Mouse (Mus musculus): Measurements from ENCODE around the gene Ptprcap. TPM values are rescaled to one million over a fixed set of nuclear protein-coding genes. Genes with fewer than 3 reads are reported as not detected.
"Not testable (repeated sequence)": the region's sequence is repeated elsewhere in the genome, so short reads cannot be mapped to it uniquely, and the experiment has no call there.

Gene Ptprcap
- polyA plus RNA-seq, 1 experiment from 2014 or later = 0.92 TPM

DNA sequence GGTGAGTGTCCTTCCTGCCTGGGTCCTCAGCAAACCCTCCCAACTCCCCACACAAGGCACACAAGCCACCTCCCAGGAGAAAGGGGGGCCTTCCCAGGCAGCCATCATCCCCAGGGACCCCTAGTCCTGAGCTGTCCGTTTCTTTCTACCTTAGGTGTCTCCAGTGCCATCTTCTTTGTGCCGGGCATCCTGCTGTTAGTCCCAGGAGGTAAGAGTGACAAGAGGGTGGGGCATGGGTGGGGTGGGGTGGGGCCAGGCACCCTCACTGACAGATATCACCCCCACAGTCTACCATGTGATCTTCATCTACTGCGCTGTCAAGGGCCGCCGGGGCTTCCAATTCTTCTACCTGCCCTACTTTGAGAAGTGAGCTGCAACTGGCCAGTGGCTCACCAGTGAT lies 22.3 kb upstream of the Ptprcap start:
- 91% methylated on average over 5 of the region's 5 CpGs for WGBS
- no peaks in the 10 kb centered on the region for H3K27me3 ChIP-seq (ENCODE audit: control insufficient read depth, insufficient read depth, low read length)
- H3K4me2 ChIP-seq (ENCODE audit: low read depth) = no peak overlapping the region
- no peaks in the 10 kb centered on the region for H3K9me3 ChIP-seq (ENCODE audit: control insufficient read depth, low read length)
- H3K4me1 ChIP-seq (ENCODE audit: control insufficient read depth, insufficient read depth, low read length) = peaks cover 9% of the 10 kb centered on the region
- no peak overlapping the region for H3K4me3 ChIP-seq (ENCODE audit: low read depth, low read length)
- ATAC-seq (ENCODE audit: insufficient read depth, low FRiP score, low TSS enrichment) (no peak), DNase-seq (ENCODE audit: low spot score) (no peak)
- H3K36me3 ChIP-seq (ENCODE audit: control insufficient read depth, insufficient read depth, low read length) = no peaks in the 10 kb centered on the region
- H3K27ac ChIP-seq (ENCODE audit: low read depth, low read length) = no peak overlapping the region
- H3K9ac ChIP-seq (ENCODE audit: low read length) = no peak overlapping the region

DNA sequence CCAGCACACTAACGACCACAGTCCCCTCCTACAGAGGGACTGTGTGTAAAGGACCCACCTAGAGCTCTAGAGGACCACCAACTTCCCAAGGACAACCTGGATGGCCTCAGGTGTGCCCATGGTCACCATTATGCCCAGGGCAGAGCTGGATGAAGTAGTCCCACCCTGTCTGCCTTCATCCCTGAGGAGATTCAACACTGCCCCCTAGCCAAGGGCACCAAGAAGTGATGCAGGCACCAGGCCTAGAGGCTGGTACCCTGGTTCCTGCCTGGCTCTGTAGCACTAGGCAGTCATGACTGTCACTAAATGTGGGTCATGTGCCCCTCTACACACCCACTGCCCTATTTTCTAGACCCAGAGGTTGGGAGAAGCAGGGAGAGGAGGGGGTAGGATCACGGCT lies 21.6 kb upstream of the Ptprcap start:
- ATAC-seq (ENCODE audit: insufficient read depth, low FRiP score, low TSS enrichment) = no peak
- WGBS = 95% methylated on average over 2 of the region's 2 CpGs
- no peak overlapping the region for H3K4me2 ChIP-seq (ENCODE audit: low read depth)
- no peak overlapping the region for H3K9ac ChIP-seq (ENCODE audit: low read length)
- H3K4me3 ChIP-seq (ENCODE audit: low read depth, low read length) = no peak overlapping the region
- no peaks in the 10 kb centered on the region for H3K36me3 ChIP-seq (ENCODE audit: control insufficient read depth, insufficient read depth, low read length)
- H3K27ac ChIP-seq (ENCODE audit: low read depth, low read length) = no peak overlapping the region
- peaks cover 4% of the 10 kb centered on the region for H3K4me1 ChIP-seq (ENCODE audit: control insufficient read depth, insufficient read depth, low read length)
- no peaks in the 10 kb centered on the region for H3K9me3 ChIP-seq (ENCODE audit: control insufficient read depth, low read length)
- H3K27me3 ChIP-seq (ENCODE audit: control insufficient read depth, insufficient read depth, low read length) = no peaks in the 10 kb centered on the region
- DNase-seq (ENCODE audit: low spot score) = no peak

DNA sequence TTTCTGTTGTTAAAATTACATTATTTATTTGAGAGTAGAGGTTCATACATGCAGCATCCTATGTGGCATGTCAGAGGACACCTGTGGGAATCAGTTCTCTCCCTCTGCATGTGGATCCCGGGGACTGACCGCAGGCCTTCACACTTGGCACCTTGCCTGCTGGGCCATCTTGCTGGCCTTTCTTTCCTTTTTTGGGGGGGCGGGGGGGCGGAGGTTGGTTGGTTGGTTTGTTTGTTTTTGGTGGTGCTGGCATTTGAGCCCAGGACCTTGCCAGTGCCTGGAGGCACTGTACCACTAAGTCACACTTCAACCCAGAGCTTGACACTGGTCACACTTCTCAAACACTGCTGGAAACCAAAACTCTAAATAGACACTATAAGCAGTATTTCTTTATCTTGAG lies 19.1 kb upstream of the Ptprcap start:
- Histone ChIP-seq H3K4me3 (ENCODE audit: low read depth, low read length) (no peak overlapping the region), H3K9me3 (ENCODE audit: control insufficient read depth, low read length) (no peaks in the 10 kb centered on the region), H3K4me1 (ENCODE audit: control insufficient read depth, insufficient read depth, low read length) (no peaks in the 10 kb centered on the region), H3K36me3 (ENCODE audit: control insufficient read depth, insufficient read depth, low read length) (no peaks in the 10 kb centered on the region), H3K9ac (ENCODE audit: low read length) (no peak overlapping the region), H3K4me2 (ENCODE audit: low read depth) (no peak overlapping the region), H3K27ac (ENCODE audit: low read depth, low read length) (no peak overlapping the region), H3K27me3 (ENCODE audit: control insufficient read depth, insufficient read depth, low read length) (no peaks in the 10 kb centered on the region)
- no peak for ATAC-seq (ENCODE audit: insufficient read depth, low FRiP score, low TSS enrichment)
- DNase-seq (ENCODE audit: low spot score) = no peak
- 94% methylated on average over 4 of the region's 4 CpGs for WGBS

- not testable (repeated sequence) for H3K9ac ChIP-seq (ENCODE audit: low read length); H3K27ac ChIP-seq (ENCODE audit: low read depth, low read length); H3K4me2 ChIP-seq (ENCODE audit: low read depth); H3K36me3 ChIP-seq (ENCODE audit: control insufficient read depth, insufficient read depth, low read length); H3K27me3 ChIP-seq (ENCODE audit: control insufficient read depth, insufficient read depth, low read length); H3K4me1 ChIP-seq (ENCODE audit: control insufficient read depth, insufficient read depth, low read length); ATAC-seq (ENCODE audit: insufficient read depth, low FRiP score, low TSS enrichment); H3K9me3 ChIP-seq (ENCODE audit: control insufficient read depth, low read length); H3K4me3 ChIP-seq (ENCODE audit: low read depth, low read length); DNase-seq (ENCODE audit: low spot score)
- 79% methylated on average over 6 of the region's 6 CpGs for WGBS
Observed at GRCm38 (mm10) chr19:4135229-4135962, 18.0 kb upstream of the Ptprcap start.

DNA sequence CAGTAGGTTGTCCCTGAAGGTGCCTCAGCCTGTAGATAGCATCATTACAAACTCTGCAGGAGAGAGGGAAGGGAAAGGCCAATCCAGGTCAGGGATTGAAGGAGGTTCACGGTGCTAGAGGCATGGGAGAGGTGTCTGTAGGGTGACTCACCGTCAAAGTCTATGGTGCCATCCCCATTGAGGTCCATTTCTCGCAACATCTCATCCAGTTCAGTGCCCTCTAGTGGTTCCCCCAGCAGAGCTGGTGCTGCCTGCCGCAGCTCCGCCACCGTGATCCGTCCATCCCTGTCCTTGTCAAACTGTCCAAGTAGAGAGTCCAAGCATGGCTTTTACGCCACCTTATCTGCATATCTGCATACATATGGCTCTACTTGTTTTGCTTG lies 17.4 kb upstream of the Ptprcap start:
- 23% methylated on average over 7 of the region's 8 CpGs for WGBS
- H3K4me3 ChIP-seq (ENCODE audit: low read depth, low read length); H3K27ac ChIP-seq (ENCODE audit: low read depth, low read length); H3K9ac ChIP-seq (ENCODE audit: low read length); H3K9me3 ChIP-seq (ENCODE audit: control insufficient read depth, low read length); H3K27me3 ChIP-seq (ENCODE audit: control insufficient read depth, insufficient read depth, low read length); H3K4me2 ChIP-seq (ENCODE audit: low read depth); H3K36me3 ChIP-seq (ENCODE audit: control insufficient read depth, insufficient read depth, low read length); ATAC-seq (ENCODE audit: insufficient read depth, low FRiP score, low TSS enrichment); H3K4me1 ChIP-seq (ENCODE audit: control insufficient read depth, insufficient read depth, low read length); DNase-seq (ENCODE audit: low spot score): not testable (repeated sequence)

DNA sequence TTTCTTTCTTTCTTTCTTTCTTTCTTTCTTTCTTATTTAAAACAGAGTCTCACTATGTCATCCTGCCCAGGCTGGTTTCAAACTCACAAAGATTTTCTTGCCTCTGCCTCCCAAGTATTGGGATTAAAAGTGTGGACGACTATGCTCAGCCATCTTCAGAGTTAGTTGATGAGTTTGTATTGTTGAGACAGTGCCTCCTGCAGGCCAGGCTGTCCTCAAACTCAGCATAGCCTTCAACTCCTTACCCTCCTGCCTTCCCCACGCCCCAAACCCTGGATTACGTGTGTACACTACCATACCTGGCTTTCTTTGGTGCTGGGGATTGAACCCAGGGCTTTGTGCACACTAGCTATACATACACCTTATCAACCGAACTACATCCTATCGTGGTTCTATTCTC lies 16.9 kb upstream of the Ptprcap start:
- H3K36me3 ChIP-seq (ENCODE audit: control insufficient read depth, insufficient read depth, low read length) = no peaks in the 10 kb centered on the region
- H3K27me3 ChIP-seq (ENCODE audit: control insufficient read depth, insufficient read depth, low read length) = no peaks in the 10 kb centered on the region
- H3K4me3 ChIP-seq (ENCODE audit: low read depth, low read length) = no peak overlapping the region
- DNase-seq (ENCODE audit: low spot score) = no peak
- no peak overlapping the region for H3K4me2 ChIP-seq (ENCODE audit: low read depth)
- ATAC-seq (ENCODE audit: insufficient read depth, low FRiP score, low TSS enrichment) = no peak
- no peaks in the 10 kb centered on the region for H3K9me3 ChIP-seq (ENCODE audit: control insufficient read depth, low read length)
- no peak overlapping the region for H3K9ac ChIP-seq (ENCODE audit: low read length)
- H3K27ac ChIP-seq (ENCODE audit: low read depth, low read length) = no peak overlapping the region
- H3K4me1 ChIP-seq (ENCODE audit: control insufficient read depth, insufficient read depth, low read length) = no peaks in the 10 kb centered on the region
- WGBS = 80% methylated on average over 5 of the region's 5 CpGs

DNA sequence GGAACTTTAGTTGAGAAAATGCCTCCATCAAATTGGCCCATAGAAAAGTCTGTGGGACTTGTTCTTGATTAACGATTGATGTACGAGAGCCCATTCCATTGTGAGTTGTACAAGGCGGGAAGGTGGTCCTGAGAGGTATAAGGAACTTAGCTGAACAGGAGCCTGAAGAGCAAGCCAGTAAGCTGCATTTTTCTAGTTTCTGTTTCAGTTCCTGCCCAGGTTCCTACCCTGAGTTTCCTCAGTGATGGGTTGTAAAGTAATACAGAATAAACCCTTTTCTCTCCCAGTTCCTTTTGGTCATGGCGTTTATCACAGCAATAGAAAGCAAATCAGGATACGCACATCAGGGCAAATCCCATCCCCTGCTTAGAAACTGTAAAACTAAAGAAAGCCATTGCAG lies 15.5 kb upstream of the Ptprcap start:
- no peaks in the 10 kb centered on the region for H3K9me3 ChIP-seq (ENCODE audit: control insufficient read depth, low read length)
- H3K27ac ChIP-seq (ENCODE audit: low read depth, low read length) = no peak overlapping the region
- no peaks in the 10 kb centered on the region for H3K4me1 ChIP-seq (ENCODE audit: control insufficient read depth, insufficient read depth, low read length)
- ATAC-seq (ENCODE audit: insufficient read depth, low FRiP score, low TSS enrichment) = no peak
- WGBS = 79% methylated on average over 5 of the region's 5 CpGs
- no peak overlapping the region for H3K4me2 ChIP-seq (ENCODE audit: low read depth)
- H3K27me3 ChIP-seq (ENCODE audit: control insufficient read depth, insufficient read depth, low read length) = no peaks in the 10 kb centered on the region
- no peaks in the 10 kb centered on the region for H3K36me3 ChIP-seq (ENCODE audit: control insufficient read depth, insufficient read depth, low read length)
- no peak overlapping the region for H3K9ac ChIP-seq (ENCODE audit: low read length)
- no peak for DNase-seq (ENCODE audit: low spot score)
- H3K4me3 ChIP-seq (ENCODE audit: low read depth, low read length) = no peak overlapping the region

- no peaks in the 10 kb centered on the region for H3K9me3 ChIP-seq (ENCODE audit: control insufficient read depth, low read length)
- H3K27ac ChIP-seq (ENCODE audit: low read depth, low read length) = no peak within 1 kb of the TSS
- 79% methylated on average over 2 of the region's 2 CpGs for WGBS
Observed at GRCm38 (mm10) chr19:4139446-4139845, 14.0 kb upstream of the Ptprcap start, which contains the start of gene Gpr152. TSS of gene Gpr152 (plus strand) at chr19:4139787.

DNA sequence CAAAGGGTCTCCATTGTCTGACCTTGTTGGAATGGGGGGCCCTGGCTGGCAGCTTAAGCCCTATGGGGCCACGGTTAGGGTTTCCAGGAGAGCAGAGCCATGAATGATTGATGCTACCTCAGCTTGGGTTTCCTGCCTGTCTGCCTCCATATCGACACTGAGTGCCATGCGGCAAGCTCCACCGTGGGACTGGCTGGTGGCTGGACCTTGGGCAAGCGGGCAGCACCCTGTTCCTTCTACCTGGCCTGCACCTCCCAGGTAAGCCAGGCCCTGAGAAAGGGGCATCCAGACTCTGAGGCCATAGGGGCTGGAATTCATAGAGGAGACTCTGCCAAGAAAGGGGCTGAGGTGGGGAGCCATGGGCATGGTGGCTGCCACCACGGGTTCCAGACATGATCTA lies 13.3 kb upstream of the Ptprcap start:
- Histone ChIP-seq H3K9me3 (ENCODE audit: control insufficient read depth, low read length) (no peaks in the 10 kb centered on the region), H3K4me2 (ENCODE audit: low read depth) (no peak overlapping the region), H3K27ac (ENCODE audit: low read depth, low read length) (no peak overlapping the region), H3K36me3 (ENCODE audit: control insufficient read depth, insufficient read depth, low read length) (no peaks in the 10 kb centered on the region), H3K4me1 (ENCODE audit: control insufficient read depth, insufficient read depth, low read length) (no peaks in the 10 kb centered on the region), H3K4me3 (ENCODE audit: low read depth, low read length) (no peak overlapping the region), H3K9ac (ENCODE audit: low read length) (no peak overlapping the region), H3K27me3 (ENCODE audit: control insufficient read depth, insufficient read depth, low read length) (no peaks in the 10 kb centered on the region)
- DNase-seq (ENCODE audit: low spot score) (no peak), ATAC-seq (ENCODE audit: insufficient read depth, low FRiP score, low TSS enrichment) (no peak)
- WGBS = 80% methylated on average over 6 of the region's 6 CpGs

More at GRCm38 (mm10) chr19:4139446-4139845, 14.0 kb upstream of the Ptprcap start, which contains the start of gene Gpr152:
- Histone ChIP-seq H3K36me3 (ENCODE audit: control insufficient read depth, insufficient read depth, low read length) (no peaks in the 10 kb centered on the region), H3K27me3 (ENCODE audit: control insufficient read depth, insufficient read depth, low read length) (no peaks in the 10 kb centered on the region), H3K4me3 (ENCODE audit: low read depth, low read length) (no peak within 1 kb of the TSS), H3K4me2 (ENCODE audit: low read depth) (no peak within 1 kb of the TSS), H3K9ac (ENCODE audit: low read length) (no peak within 1 kb of the TSS), H3K4me1 (ENCODE audit: control insufficient read depth, insufficient read depth, low read length) (no peaks in the 10 kb centered on the region)
- no peak for ATAC-seq (ENCODE audit: insufficient read depth, low FRiP score, low TSS enrichment)
- no peak for DNase-seq (ENCODE audit: low spot score)
